Mouse (Mus musculus) Muller cell, postnatal 12 days (primary cell): ENCODE results near the gene Gm10153.
"Not testable (repeated sequence)": the region's sequence is repeated elsewhere in the genome, so short reads cannot be mapped to it uniquely, and the experiment has no call there.

Source experiments
- DNase-seq: peaks from one replicate; pipeline ENCODE4 v3.0.0-alpha.2; 2015; ENCODE audit errors: inconsistent ontology term

Gene Gm10153

DNA sequence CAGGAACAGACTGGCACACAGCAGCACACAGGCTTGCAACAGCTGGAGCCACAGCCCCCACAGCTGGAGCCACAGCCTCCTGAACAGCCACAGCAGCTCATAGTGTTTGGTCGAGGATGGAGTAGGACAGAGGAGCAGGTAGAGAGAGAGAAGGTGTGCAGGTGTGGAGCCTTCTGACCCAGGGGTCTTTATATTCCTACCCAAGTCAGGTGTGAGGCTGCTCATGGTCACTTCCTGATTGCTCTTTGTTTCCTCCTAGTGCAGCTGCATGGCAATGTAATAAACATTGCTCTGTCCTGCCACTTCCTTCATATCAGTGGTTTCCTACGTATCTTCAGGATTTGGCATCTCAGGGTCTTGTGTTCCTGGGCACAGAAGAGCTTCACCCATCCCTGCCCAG lies at the start of gene Gm10153:
TSS of gene Gm10153 (minus strand) at position 101 of the 400 bp plus-strand sequence.
- DNase-seq, result no peak

DNA sequence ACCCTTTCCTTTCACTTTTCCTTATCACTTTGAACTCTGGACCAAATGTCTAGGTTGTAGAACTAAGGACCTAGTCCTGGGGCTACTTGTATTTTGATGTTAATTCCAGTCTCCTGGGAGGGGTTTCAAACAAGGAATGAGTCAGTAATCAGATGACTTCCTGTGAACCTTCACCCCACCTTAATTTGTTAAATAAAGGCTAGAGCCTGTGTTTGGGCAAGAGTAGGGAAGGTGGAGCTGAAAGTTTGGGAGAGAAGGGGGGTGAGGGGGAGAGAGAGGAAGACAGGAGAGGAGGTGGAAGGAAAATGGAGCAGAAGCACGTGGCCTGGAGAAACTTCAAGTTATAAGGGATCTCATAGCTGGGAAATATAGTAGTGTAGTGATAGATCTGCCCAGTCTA lies 41.4 kb upstream of the Gm10153 start:
- DNase-seq, result no peak

DNA sequence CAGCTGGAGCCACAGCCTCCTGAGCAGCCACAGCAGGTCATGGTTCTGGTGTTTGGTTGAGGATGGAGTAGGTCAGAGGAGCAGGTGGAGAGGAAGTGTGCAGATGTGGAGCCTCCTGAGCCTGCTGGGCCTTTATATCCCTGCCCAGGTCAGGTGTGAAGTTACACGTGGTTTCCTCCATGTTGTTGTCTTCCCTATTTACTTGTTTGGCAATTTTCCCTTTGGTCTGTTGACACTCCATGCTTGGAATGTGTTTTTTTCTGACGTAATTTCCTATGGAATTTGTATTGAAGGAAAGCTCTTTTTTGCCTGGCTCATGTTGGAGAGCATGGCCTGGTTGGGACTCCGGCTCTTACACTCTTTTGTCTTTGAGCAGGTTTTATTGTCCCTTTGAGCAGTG lies 39.7 kb upstream of the Gm10153 start, which contains the start of gene Krtap5-5:
TSS of gene Krtap5-5 (minus strand) at position 101 of the 400 bp plus-strand sequence.
- not testable (repeated sequence) for DNase-seq

DNA sequence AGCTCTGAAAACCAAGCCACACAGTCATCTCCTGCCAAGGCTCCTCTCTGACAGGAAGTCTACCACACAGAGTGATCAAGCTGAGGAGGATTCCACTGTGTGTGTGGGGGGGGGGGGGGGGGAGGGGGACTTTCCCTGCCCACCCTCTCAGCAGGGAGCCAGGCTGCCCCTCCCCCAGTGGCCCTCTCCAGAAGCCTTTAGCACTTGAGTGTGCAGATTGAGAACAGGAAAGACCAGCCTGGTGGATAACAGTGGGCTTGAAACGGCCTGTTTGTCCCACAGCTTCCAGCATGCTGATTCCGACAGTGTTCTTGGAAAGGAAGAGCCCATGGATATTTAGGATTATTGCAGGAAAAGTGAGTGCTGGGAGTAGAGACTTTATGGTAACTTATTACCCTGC lies 34.3 kb upstream of the Gm10153 start:
- no peak for DNase-seq

DNA sequence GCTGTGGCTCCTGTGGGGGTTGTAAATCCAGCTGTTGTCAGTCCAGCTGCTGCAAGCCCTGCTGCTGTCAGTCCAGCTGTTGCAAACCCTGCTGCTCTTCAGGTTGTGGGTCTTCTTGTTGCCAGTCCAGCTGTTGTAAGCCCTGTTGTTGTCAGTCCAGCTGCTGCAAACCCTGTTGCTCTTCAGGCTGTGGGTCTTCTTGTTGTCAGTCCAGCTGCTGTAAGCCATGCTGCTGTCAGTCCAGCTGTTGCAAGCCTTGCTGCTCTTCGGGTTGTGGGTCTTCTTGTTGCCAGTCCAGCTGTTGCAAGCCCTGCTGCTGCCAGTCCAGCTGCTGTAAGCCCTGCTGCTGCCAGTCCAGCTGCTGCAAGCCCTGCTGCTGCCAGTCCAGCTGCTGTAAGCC lies 21.9 kb upstream of the Gm10153 start:
- not testable (repeated sequence) for DNase-seq

DNA sequence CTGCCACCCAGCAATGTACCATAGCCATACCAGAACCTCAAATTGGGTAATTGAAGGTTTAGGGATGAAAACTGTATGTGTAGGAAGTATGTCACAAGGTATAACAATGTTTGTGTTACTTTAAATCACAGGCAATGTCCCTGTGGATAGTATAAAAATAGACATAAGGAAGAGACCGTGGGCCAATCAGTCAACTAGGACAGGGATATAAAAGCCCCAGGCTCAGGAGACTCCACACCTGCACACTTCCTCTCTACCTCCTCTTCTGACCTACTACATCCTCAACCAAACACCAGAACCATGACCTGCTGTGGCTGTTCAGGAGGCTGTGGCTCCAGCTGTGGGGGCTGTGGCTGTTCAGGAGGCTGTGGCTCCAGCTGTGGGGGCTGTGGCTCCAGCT lies 21.4 kb upstream of the Gm10153 start, which contains the start of gene Gm7579:
TSS of gene Gm7579 (plus strand) at position 301 of the 400 bp plus-strand sequence.
- DNase-seq, result no peak

DNA sequence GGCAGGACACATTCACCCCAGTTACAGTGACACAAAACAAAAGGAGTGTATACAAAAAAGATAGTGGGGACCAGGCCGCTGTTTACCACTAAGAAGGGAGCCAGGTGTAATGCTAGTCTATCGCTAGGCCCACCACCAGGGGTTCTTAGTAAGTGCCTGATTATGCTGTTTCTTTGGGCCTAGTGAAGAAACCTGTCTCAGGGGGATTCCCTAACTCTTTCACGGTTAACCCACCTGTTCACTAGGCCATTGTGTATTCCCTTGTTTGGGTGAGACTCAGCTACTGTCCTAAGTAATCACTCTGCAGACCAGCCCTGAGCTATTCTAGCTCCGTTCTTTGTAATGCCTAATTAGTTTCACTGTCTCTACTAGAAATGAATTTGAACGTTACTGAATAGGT lies 16.7 kb upstream of the Gm10153 start:
- not testable (repeated sequence) for DNase-seq

DNA sequence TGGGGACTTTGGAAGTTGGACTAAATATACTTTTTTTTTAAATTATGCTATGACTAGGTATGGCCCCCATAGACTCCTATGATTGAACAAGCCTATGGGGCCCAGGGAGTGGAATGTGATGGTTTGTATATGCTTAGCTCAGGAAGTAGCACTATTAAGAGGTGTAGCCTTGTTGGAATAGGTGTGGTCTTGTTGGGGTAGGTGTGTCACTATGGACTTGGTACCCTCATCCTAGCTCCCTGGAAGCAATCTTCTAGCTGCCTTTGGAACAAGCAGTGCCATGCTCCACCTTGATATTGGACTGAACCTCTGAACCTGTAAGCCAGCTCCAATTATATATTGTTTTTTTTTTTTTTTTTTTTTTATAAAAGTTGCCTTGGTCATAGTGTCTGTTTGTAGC lies 15.3 kb upstream of the Gm10153 start:
- no peak for DNase-seq

DNA sequence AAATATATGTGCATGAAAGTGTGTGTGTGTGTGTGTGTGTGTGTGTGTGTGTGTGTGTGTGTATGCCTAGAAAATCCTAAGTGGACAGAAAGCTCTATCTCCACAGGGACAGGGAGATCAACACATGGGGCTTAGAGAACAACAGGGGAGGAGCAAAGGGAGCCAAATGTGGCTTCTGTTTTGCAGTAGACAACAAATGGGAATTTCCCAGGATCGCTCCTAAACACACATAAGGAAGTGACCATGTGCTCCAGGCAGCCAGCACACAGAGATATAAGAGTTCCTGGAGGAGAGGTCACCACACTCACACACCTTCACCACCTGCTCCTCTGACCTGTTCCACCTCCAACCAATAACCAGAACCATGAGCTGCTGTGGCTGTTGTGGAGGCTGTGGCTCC lies 10.9 kb upstream of the Gm10153 start, which contains the start of gene Krtap5-3:
TSS of gene Krtap5-3 (plus strand) at position 301 of the 400 bp plus-strand sequence.
- no peak for DNase-seq

DNA sequence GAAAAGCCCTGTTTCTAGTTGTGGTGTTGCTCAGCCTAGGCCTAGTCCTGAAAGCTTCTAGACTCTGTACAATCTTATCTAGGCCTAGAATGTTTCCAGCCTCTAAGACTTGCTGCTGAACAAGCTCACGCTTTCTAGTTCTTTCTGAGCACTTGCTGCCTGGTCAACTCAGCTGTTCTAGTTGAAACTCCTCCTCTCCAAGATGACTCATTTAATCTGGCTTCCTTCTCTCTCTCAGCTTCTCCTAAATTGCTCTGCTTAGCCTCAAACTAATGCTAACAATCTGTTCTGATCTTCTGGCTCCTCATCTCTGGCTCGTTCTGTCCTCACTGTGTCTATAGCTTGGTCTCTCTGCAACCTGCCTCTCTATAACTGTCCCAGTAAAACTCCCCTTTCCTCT lies 8.6 kb upstream of the Gm10153 start:
- no peak for DNase-seq

DNA sequence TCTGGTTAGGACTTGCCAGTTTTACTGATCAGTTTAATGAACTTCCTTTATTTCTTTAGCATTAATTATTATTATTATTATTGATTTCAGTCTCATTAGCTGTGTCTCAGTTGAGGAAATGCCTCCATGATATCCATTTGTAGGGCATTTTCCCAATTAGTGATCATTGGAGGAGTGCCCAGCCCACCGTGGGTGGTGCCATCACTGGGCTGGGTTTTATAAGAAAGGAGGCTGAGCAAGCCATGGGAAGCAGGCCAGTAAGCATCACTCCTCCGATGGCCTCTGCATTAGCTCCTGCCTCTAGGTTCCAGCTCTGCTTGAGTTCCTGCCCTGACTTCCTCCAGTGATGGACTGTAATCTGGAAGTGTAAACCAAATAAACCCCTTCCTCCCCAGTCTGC lies 2.0 kb downstream of the Gm10153 start:
- peak; percentile 37 for DNase-seq

DNA sequence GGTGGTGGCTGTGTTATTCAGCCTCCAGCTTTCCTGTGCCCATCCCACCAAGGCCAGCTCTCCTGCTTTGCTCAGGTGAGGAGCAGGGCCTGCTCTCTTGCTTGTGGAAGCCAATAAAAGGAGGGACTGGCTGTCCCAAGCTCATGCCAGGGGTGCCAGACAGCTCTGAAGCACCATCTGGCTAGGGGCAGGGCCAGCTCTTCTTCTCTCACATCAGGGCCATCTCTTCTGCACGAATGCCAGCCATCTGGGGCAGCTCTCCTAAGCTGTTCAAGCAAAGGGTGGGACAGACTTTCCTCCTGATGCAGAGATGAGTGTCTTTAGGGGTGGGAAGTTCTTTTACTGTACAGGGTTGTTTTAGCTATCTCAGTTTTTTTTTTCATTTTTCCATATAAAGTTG lies 9.2 kb downstream of the Gm10153 start:
- no peak for DNase-seq

DNA sequence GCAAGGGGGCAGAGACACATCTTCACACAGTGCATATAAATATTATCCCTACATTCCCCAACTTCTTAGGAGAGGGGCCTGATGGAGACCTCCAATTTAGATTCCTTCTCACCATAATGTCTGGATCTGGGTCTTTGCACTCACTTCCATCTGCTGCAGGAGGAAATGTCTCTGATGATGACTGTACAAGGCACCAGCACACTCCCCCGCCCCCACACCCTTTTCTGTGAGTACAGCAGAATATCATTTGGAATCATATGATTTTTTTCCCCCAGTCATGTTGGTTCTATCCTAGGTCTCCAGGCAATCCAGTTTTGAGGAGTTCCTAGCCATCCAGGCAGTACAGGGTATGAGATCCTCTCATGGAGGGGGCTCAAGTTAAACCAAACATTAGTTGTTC lies 11.5 kb downstream of the Gm10153 start:
- DNase-seq, result no peak

DNA sequence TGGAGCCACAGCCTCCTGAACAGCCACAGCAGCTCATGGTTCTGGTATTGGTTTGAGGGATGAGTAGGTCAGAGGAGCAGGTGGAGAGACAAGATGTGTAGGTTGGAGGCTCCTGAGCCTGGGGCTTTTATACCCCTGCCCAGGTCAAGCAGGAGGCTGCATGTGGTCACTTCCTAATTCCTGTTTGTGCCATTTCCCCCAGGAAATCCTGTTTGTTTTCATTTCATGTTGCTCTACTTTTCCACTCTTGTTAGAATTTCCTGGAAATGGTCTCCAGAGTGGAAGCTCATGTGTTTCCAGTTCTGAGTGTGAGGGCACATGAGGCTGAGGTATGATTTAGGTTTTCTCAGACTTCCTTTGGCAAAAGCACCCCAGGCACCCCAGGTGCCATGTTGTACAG lies 14.3 kb downstream of the Gm10153 start, which contains the start of gene Krtap5-2:
TSS of gene Krtap5-2 (minus strand) at position 101 of the 400 bp plus-strand sequence.
- not testable (repeated sequence) for DNase-seq

DNA sequence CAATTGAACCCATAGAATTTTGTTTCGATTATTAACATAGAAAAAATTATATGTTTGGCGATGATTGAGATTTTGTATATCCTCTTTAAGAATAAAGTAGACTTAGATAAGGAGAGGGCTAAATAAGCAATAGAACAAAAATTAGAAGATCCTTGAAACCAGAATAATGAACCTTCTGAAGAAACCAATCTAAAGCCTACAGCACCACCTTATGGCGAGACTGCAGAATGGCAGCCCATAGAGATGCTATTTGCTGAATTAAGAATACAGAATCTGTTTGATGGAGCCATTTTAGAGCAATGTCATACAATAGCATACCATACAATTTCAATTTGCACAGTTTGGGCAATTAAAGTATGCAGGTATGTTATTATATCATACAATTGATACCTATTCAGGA lies 20.4 kb downstream of the Gm10153 start:
- no peak for DNase-seq

DNA sequence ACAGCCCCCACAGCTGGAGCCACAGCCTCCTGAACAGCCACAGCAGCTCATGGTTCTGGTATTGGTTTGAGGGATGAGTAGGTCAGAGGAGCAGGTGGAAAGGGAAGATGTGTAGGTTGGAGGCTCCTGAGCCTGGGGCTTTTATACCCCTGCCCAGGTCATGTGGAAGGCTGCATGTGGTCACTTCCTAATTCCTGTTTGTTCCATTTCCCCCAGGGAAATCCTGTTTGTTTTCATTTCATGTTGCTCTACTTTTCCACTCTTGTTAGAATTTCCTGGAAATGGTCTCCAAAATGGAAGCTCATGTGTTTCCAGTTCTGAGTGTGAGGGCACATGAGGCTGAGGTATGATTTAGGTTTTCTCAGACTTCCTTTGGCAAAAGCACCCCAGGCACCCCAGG lies 24.6 kb downstream of the Gm10153 start, which contains the start of gene Gm4553:
TSS of gene Gm4553 (minus strand) at position 101 of the 400 bp plus-strand sequence.
- DNase-seq, result not testable (repeated sequence)

DNA sequence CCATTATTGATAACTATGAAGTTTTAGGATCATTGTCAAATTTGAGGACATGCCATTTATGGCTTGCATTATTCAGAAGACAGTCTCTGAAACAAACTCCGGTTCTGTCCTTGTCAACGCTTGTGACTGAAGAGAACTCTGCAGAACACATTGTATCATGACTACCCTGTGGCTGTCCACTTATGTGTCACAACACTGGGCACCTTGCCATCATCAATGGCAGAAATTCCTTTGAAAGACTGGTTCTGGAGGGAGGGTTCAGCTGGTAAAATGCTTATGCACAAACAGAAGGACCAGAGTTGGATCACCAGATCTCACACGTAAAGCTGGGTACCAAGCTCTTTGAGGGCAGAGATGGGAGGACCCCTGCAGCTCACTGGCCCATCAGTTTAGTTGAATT lies 30.8 kb downstream of the Gm10153 start:
- no peak for DNase-seq

DNA sequence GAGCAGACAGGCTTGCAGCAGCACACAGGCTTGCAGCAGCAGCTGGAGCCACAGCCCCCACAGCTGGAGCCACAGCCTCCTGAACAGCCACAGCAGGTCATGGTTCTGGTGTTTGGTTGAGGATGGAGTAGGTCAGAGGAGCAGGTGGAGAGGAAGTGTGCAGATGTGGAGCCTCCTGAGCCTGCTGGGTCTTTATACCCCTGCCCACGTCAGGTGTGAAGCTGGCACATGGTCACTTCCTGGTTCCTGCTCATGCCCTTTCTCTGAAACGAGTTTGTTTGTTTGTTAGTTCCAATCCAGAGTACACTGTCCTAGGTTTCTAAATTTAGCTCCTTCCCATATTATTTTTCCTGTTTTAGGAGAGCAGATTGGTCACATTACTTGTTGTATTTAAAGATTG lies 33.2 kb downstream of the Gm10153 start, which contains the start of gene Gm29735:
TSS of gene Gm29735 (minus strand) at position 101 of the 400 bp plus-strand sequence.
- DNase-seq, result not testable (repeated sequence)

DNA sequence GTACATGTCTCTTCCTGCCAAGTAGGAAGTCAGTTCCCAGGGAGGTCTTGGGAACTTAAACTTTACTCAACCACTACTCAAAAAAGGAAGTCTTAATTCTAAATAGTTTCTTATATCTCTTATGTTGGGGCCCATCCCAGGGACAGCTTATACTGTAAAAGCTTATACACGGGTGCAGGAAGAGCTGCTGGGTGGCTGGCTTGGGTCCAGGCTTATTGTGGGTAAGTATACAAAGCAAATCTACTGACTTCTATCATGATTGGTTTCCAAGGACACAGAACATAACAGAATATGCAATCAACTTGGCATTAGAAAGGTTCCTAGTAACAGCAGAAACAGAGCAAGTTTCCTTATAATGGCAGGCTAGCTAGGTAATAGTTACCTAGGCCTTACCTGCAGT lies 34.9 kb downstream of the Gm10153 start:
- DNase-seq, result no peak

DNA sequence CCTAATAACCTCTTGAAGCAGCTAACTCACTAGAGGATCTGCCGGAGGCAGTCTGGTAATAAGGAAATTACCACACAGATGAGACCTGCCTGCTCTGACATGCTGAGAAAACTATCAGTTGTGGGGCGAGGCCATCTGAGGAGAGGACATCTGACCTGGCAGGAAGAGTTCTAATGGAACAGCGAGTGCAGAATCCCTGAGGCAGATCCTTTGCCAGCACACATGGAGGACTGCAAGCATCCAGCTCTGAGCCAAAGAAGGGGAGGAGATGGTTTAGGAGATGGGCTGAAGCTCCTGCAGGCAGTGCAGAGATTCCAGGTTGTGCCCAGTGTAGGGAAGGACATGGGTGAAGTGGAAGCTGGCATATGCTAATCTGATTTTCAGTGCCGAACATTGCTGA lies 38.0 kb downstream of the Gm10153 start:
- DNase-seq, result no peak

DNA sequence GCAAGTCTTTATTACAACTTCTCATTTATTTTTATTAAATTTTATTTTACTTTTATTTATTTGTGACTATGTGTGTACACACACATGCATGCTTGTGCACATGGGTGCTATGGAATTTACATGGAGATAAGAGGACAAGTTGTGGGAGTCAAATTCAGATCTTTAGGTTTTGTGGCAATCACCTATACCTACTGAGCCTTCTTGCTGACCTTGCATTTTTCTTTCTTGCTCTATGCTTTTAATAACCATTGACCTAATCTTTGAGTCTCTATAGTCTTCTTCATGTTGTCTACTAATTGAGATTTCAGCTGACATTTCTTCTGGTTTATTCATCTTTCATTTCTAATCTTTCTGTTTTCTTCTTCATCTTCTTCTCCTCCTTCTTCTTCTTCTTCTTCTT lies 41.6 kb downstream of the Gm10153 start:
- DNase-seq, result no peak

DNA sequence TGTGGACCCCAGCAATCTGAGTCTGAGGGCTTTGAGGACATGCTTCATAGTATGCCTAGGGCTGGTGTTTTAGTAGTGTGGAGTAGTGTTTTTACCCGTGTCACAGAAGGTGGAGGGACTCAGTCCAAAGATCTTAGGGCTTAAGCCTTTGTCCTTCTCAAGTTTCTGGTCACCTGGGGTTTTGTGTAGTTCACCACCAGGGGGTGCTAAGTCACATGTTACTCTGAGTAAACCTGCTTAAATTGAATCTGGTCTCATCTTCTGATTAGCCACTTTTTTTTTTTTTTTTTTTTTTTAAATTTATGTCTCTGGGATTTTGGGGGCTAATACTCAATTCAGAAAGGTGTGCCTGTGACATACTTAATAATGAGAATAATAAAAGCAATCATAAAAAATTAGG lies 44.2 kb downstream of the Gm10153 start:
- peak; percentile 38 for DNase-seq

DNA sequence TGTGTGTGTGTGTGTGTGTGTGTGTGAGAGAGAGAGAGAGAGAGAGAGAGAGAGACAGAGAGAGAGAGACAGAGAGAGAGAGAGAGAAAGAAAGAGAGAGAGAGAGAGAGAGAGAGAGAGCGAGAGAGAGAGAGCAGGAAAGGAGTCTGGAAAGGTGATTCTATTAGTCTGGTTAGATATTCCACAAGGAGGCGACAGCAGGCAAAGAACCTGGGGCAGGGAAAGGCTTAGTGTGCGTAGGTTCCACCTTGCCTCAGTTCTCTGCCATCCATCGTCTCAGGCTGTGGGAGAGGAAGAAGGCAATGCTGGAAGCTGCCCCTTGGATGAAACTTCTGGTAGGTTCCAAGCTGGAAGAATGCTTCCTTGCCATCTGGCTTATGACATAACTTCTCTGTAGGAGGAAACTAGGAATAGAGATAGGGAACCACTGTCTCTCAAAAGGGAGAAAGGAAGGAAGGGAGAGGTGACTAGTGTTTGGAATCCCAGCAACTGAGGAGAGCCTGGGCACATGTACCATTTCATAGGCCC lies 44.7 kb downstream of the Gm10153 start:
- DNase-seq, result no peak

DNA sequence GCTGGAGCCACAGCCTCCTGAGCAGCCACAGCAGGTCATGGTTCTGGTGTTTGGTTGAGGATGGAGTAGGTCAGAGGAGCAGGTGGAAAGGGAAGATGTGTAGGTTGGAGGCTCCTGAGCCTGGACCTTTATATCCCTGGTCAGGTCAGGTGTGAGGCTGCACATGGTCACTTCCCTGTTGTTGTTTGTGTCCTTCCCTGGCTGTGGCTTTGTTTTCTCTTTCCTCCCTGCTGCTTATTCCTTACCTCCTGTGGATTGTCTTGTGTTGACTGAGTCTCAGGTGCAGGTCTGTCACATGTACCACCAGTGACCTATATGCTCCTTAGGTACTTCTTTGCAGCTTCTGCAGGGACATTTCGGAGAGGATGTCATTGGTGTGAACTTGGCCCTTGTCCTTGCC lies 45.7 kb downstream of the Gm10153 start, which contains the start of gene Gm45337:
TSS of gene Gm45337 (minus strand) at position 101 of the 400 bp plus-strand sequence.
- no peak for DNase-seq
